8 mouse cellular contexts compared by ENCODE assay signal in the genomic region with DNA sequence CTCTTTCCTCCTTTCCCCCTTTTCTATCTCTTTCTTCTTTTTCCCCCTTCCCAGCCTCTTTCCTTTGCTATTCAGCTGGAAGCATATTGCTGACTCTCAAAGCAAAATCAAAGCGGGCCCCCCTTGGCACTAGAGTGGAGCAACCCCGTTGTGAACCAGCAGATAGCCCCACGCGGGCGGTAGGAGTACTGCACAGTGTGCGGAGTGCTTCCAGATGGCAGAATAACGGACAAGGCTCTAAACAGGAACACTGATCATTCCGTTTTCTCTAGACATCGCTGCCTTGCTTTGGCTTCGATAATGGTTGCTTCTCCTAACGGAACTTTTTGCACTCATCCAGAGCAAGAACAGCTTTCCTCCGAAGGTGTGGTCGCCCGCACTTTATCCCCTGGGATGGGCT.
DNase-seq lines count a peak whose midpoint lies in the region; ATAC-seq lines count a peak whose summit lies in the region.

No protein-coding gene starts in this region.

- ATAC-seq in midbrain, embryonic 16.5 days: no peak
- ATAC-seq in activated CD4-positive, CD25-positive, alpha-beta regulatory T cell, adult 4 months: no peak
- no peak for ATAC-seq in monocyte, adult 5-6 weeks (replicated peaks; ENCODE audit: insufficient number of reproducible peaks, low FRiP score, low TSS enrichment, poor library complexity, severe bottlenecking)

- DNase-seq in cerebellum, postnatal 10 days: peak; percentile 79 to 85
- DNase-seq in cerebellum, adult 11-12 months: no peak
- peak; percentile 15 for DNase-seq in midbrain, embryonic 10.5 days (ENCODE audit: low spot score)
- DNase-seq in layer of hippocampus, postnatal 14 days (ENCODE audit: low spot score in 2 of 2): peak; percentile 47 to 50
- DNase-seq in right cerebral cortex, postnatal 36 days (ENCODE audit: low spot score in 2 of 2): peak; percentile 5 to 28

- H3K4me2 ChIP-seq in midbrain, embryonic 16.5 days (ENCODE audit: low read length): no peak overlapping the region

- H3K27ac ChIP-seq in midbrain, embryonic 10.5 days (replicated peaks): no peak overlapping the region
- no peak overlapping the region for H3K27ac ChIP-seq in midbrain, embryonic 16.5 days (ENCODE audit: low read length)

- H3K4me3 ChIP-seq in midbrain, embryonic 10.5 days: no peak overlapping the region
- H3K4me3 ChIP-seq in midbrain, embryonic 16.5 days (ENCODE audit: low read depth, low read length): no peak overlapping the region

- H3K4me1 ChIP-seq in midbrain, embryonic 10.5 days: no peaks in the 10 kb centered on the region
- no peaks in the 10 kb centered on the region for H3K4me1 ChIP-seq in midbrain, embryonic 16.5 days (ENCODE audit: control insufficient read depth, insufficient read depth, low read length)

- no peaks in the 10 kb centered on the region for H3K36me3 ChIP-seq in midbrain, embryonic 10.5 days
- H3K36me3 ChIP-seq in midbrain, embryonic 16.5 days (ENCODE audit: control insufficient read depth, insufficient read depth, low read length): no peaks in the 10 kb centered on the region

- H3K27me3 ChIP-seq in midbrain, embryonic 10.5 days (ENCODE audit: low read depth, poor library complexity, severe bottlenecking): no peaks in the 10 kb centered on the region
- H3K27me3 ChIP-seq in midbrain, embryonic 16.5 days (ENCODE audit: control insufficient read depth, insufficient read depth, low read depth, low read length): no peaks in the 10 kb centered on the region

- 69% methylated on average over 14 of the region's 14 CpGs for WGBS in midbrain, embryonic 10.5 days
- 67% methylated on average over 14 of the region's 14 CpGs for WGBS in midbrain, embryonic 16.5 days

- H3K9me3 ChIP-seq in midbrain, embryonic 10.5 days (replicated peaks): no peaks in the 10 kb centered on the region
- H3K9me3 ChIP-seq in midbrain, embryonic 16.5 days (replicated peaks; ENCODE audit: control insufficient read depth, low read length, poor library complexity, severe bottlenecking): no peaks in the 10 kb centered on the region

- H3K9ac ChIP-seq in midbrain, embryonic 16.5 days (ENCODE audit: low read depth, low read length): no peak overlapping the region
